Mouse (Mus musculus) yolk sac, embryonic 10.5 days (tissue): ENCODE results near the gene Ptbp1.
A peak's percentile ranks its signal among the peaks of the same experiment; 100 is the strongest.
"Not testable (repeated sequence)": the region's sequence is repeated elsewhere in the genome, so short reads cannot be mapped to it uniquely, and the experiment has no call there.

Experiments
- DNase-seq: peaks from one replicate; pipeline ENCODE4 v3.0.0-alpha.2; 2017; ENCODE audit warnings: low spot score

The Ptbp1 gene

GRCm38 (mm10) chr10:79884446-79884845 lies 30.2 kb downstream of the Ptbp1 start:
- no peak for DNase-seq

- DNase-seq, result not testable (repeated sequence)
Measured at GRCm38 (mm10) chr10:79884938-79885337, 30.7 kb downstream of the Ptbp1 start.

- DNase-seq, result no peak
Measured at GRCm38 (mm10) chr10:79886054-79886453, 31.8 kb downstream of the Ptbp1 start, which contains the start of gene Elane. Gene Elane (plus strand): TSS chr10:79886247.

DNA sequence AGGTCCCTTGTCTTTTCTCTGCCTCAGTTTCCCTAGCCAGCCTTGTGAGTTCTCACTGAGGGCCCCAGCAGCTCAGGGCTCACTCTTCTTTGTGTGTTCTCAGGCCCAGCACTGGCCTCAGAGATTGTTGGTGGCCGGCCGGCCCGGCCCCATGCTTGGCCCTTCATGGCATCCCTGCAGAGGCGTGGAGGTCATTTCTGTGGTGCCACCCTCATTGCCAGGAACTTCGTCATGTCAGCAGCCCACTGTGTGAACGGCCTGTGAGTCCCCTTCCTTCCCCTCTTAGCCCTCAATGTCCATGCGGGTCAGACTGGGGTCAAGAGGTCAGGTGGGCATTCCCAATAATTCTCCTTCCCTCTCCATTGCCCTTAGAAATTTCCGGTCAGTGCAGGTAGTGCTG lies 32.4 kb downstream of the Ptbp1 start:
- no peak for DNase-seq

DNA sequence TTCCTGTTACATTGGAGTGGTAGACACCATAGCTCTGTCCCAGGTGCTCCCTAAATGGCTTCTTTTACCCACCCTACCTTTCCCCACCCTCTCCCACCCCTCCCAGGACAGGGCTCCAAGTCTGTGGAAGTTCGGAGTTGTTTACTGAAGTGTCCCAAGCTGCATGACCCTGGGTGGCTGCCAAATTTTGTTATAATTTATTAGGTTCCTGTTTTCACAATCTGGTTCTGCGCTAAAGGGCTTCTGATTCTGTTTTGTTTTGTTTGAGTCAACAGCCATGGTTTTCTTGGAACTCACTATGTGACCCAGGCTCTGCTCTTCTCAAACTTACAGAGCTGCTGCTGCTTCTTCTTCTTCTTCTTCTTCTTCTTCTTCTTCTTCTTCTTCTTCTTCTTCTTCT lies 35.2 kb downstream of the Ptbp1 start:
- DNase-seq, result no peak

GRCm38 (mm10) chr10:79890670-79891069 lies 36.4 kb downstream of the Ptbp1 start, which contains the start of gene Cfd:
Gene Cfd (plus strand): TSS chr10:79890853.
- no peak for DNase-seq

- peak; percentile 69 for DNase-seq
Measured at GRCm38 (mm10) chr10:79892451-79893118, 38.4 kb downstream of the Ptbp1 start.

GRCm38 (mm10) chr10:79896306-79896705 lies 42.1 kb downstream of the Ptbp1 start:
- DNase-seq, result no peak

- no peak for DNase-seq
Measured at GRCm38 (mm10) chr10:79896814-79897213, 42.6 kb downstream of the Ptbp1 start.

GRCm38 (mm10) chr10:79897316-79898245 lies 43.4 kb downstream of the Ptbp1 start:
- peak; percentile 92 for DNase-seq

DNA sequence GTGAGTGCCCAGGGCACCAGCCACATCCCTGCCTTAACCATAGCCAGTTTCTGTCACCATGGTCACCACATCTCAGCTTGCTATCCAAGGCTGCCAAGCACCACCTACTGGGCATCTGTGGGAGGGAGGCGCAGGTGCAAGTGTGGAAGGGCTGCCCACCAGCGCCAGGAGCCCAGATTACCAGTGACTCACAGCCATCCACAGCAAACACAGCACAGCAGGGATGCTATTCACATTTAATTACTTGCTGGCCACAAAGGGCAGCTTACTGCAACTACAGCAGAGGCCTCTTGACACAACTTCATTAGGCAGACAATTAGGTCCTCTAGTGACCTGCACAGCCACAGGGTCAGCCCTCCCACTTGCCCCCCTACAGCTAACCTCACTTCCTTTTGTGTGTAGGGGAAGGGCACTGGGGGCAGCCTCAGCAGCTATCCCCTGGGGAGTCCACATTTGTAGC lies 46.8 kb downstream of the Ptbp1 start:
- no peak for DNase-seq

DNA sequence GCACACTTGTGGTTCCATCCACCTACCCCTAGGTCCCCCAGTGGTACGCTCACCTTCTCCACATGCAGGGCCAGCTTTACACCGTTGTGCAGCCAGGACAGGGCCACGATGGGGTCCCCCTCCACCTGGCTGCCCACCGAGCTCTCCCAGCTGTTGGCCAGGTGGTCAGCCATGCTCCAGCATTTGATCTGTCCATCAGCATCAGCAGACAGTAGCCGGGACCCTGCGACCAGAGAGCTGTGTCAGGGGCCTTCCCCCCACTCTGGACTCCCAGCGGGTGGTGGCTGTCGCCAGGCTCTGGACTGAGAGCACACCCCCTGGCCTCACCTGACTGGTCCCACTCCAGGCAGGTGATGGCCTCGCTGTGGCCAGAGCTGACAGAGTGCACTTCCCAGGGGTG lies 52.5 kb downstream of the Ptbp1 start:
- no peak for DNase-seq

GRCm38 (mm10) chr10:79907415-79907814 lies 53.2 kb downstream of the Ptbp1 start:
- DNase-seq, result no peak

DNA sequence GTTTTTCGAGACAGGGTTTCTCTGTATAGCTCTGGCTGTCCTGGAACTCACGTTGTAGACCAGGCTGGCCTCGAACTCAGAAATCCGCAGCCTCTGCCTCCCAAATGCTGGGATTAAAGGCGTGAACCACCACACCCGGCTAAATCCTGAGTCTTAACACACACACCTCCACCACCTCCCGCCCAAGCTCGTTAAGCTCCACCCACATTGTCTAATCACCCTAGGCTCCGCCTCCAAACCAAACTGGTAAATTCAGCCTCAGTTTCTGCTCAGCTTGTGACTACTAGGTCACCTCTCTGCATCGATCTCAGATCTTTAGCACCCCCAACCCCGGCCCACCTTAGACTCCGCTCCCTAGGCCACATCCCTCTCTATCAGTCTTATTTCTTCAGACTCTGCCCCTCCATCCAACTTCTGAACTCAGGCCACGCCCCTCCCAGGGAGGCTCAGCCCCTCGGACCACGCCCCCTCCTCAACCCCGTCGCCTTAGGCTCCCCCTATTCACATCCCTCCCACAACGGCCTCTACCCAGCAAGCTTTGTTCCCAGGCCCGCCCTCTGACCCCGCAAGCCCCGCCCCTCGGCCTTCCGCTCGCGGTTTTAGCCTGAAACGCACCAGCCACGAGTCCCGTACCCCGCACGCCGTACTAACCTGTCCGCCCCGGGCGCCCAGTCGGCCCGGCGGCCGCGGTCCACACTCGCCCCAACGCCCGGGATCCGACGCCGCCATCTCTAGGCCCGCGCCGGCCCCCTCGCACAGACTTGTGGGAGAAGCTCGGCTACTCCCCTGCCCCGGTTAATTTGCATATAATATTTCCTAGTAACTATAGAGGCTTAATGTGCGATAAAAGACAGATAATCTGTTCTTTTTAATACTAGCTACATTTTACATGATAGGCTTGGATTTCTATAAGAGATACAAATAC lies 54.2 kb downstream of the Ptbp1 start, which contains the start of gene Med16:
Gene Med16 (minus strand): TSS at position 757 of the 925 bp plus-strand sequence.
- peak; percentile 100 for DNase-seq

- no peak for DNase-seq
Measured at GRCm38 (mm10) chr10:79909092-79909922, 55.1 kb downstream of the Ptbp1 start.

- no peak for DNase-seq
Measured at GRCm38 (mm10) chr10:79910556-79910955, 56.3 kb downstream of the Ptbp1 start, which contains the start of gene Gm26602. Gene Gm26602 (plus strand): TSS chr10:79910856.

GRCm38 (mm10) chr10:79912412-79912811 lies 58.2 kb downstream of the Ptbp1 start:
- DNase-seq, result no peak
